Mouse (Mus musculus): ENCODE data around the gene S100a14. TPM values are rescaled to one million over a fixed set of nuclear protein-coding genes. Genes with fewer than 3 reads are reported as not detected.

S100a14 gene
- total RNA-seq, 2 experiments from 2014 or later, result 0.38 to 0.55 TPM

Other genes starting within 250 kb of the S100a14 start
- 10 to 100 TPM; 79.6 to 94.1 TPM for gene Gatad2b, start 233.7 kb upstream of the S100a14 start, total RNA-seq (2021)
- 10 to 100 TPM; 18.6 to 21.5 TPM for gene Slc27a3, start 136.9 kb upstream of the S100a14 start, total RNA-seq (2021)
- gene Ints3, start 93.2 kb upstream of the S100a14 start, total RNA-seq (2021), result 10 to 100 TPM; 59.6 to 61.2 TPM
- 1 to 10 TPM; 5.2 to 6.6 TPM for gene Npr1, start 61.0 kb upstream of the S100a14 start, total RNA-seq (2021)
- 100 to 1,000 TPM; 107 to 109 TPM for gene Ilf2, start 50.7 kb upstream of the S100a14 start, total RNA-seq (2021)
- gene Snapin, start 35.8 kb upstream of the S100a14 start, total RNA-seq (2021), result 10 to 100 TPM; 43.8 to 46.3 TPM
- gene Chtop, start 17.4 kb upstream of the S100a14 start, total RNA-seq (2021), result 100 to 1,000 TPM; 173 to 189 TPM
- gene S100a1, start 12.5 kb upstream of the S100a14 start, total RNA-seq (2021), result 10 to 100 TPM; 71.0 to 73.5 TPM
- 10 to 100 TPM; 28.4 to 30.9 TPM for gene S100a13, start 12.4 kb upstream of the S100a14 start, total RNA-seq (2021)
- gene S100a16, start 10.4 kb downstream of the S100a14 start, total RNA-seq (2021), result 100 to 1,000 TPM in 1 of 2 experiments, 10 to 100 TPM in 1; 90.0 to 104 TPM
- gene S100a3, start 33.7 kb downstream of the S100a14 start, total RNA-seq (2021), result 1 to 10 TPM; 2.2 to 2.9 TPM
- gene S100a2, start 63.4 kb downstream of the S100a14 start, total RNA-seq (2021), result not detected
- not detected for gene Gm42674, start 75.0 kb downstream of the S100a14 start, total RNA-seq (2021)
- gene S100a4, start 76.9 kb downstream of the S100a14 start, total RNA-seq (2021), result 10 to 100 TPM; 12.7 to 14.4 TPM
- gene S100a5, start 81.7 kb downstream of the S100a14 start, total RNA-seq (2021), result not detected
- 10 to 100 TPM; 30.9 to 35.7 TPM for gene S100a6, start 86.0 kb downstream of the S100a14 start, total RNA-seq (2021)
- gene S100a7a, start 127.2 kb downstream of the S100a14 start, total RNA-seq (2021), result under 1 TPM in 1 of 2 experiments, not detected in 1; 0.27 TPM
- gene S100a8, start 142.1 kb downstream of the S100a14 start, total RNA-seq (2021), result 1 to 10 TPM in 1 of 2 experiments, not detected in 1; 10.0 TPM
- gene S100a9, start 168.9 kb downstream of the S100a14 start, total RNA-seq (2021), result 10 to 100 TPM in 1 of 2 experiments, not detected in 1; 15.3 TPM
- not detected for gene Pglyrp4, start 200.1 kb downstream of the S100a14 start, total RNA-seq (2021)